Mouse (Mus musculus): Measurements from ENCODE around the gene Ticrr.

DNA sequence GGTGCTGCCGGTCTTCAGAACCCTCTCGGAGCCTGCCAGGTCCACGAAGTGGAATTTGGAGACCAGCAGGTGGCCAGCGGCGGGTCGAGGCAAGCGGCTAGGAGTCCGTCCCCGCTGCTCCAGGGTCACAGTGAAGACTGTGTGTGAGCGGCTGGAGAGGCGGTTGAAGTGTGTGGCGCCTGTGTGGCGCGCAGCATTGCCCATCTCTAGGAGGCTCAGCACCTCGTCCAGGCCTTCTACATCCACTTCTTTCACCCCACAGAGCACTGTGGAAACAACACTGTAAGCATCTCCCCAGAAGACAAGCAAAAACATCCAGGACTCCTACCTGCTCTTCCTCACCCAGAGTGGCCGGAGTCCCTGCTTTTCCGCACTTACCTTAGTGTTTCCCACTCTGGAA lies 50.8 kb downstream of the Ticrr start:
- TF ChIP-seq CHD2 (IDR thresholded peaks at IDR 0.05; ENCODE audit: low read length) (no peak), EP300 (IDR thresholded peaks at IDR 0.05; ENCODE audit: low read depth in 1 of 2, low read length in 2 of 2) (no peak), ZC3H11A (IDR thresholded peaks at IDR 0.05; ENCODE audit: low read depth, low read length) (no peak), CTCF (IDR thresholded peaks at IDR 0.05 in 2 of 3, conservative IDR thresholded peaks at IDR 0.05 in 1 of 3; ENCODE audit: control insufficient read depth in 1 of 3, insufficient read depth in 1 of 3, low read depth in 2 of 3, low read length in 3 of 3, poor library complexity in 1 of 3, severe bottlenecking in 1 of 3) (no peak), ZNF384 (IDR thresholded peaks at IDR 0.05; ENCODE audit: low read depth, low read length) (no peak), GATA1 (IDR thresholded peaks at IDR 0.05; ENCODE audit: low read depth, low read length) (no peak)
